Mouse (Mus musculus) small intestine, adult 2 months (tissue): ENCODE data around the gene Tmem214. TPM values are rescaled to one million over a fixed set of nuclear protein-coding genes. Genes with fewer than 3 reads are reported as not detected.

Experiments used
- H3K27ac ChIP-seq: fragments of 200-500 bp; 2 replicates; pipeline ENCODE4 v1.5.1; 2012; ENCODE audit warnings: low read depth, low read length, control low read depth, inconsistent platforms; ENCODE audit not compliant: insufficient read depth
- H3K27me3 ChIP-seq: fragments of 200-500 bp; 2 replicates; pipeline ENCODE4 v1.6.1; 2012; ENCODE audit warnings: mild to moderate bottlenecking, moderate library complexity, low read length, inconsistent platforms; ENCODE audit not compliant: control insufficient read depth, insufficient read depth
- H3K36me3 ChIP-seq: fragments of 200-500 bp; 2 replicates; pipeline ENCODE4 v1.6.1; 2012; ENCODE audit warnings: mild to moderate bottlenecking, low read length, control low read depth, inconsistent platforms; ENCODE audit not compliant: control insufficient read depth, insufficient read depth
- H3K4me1 ChIP-seq: fragments of 200-500 bp; 2 replicates; pipeline ENCODE4 v1.6.1; 2012; ENCODE audit warnings: low read length, inconsistent platforms, mixed read lengths; ENCODE audit not compliant: control insufficient read depth, insufficient read depth, insufficient read length
- H3K4me3 ChIP-seq: fragments of 200-500 bp; 2 replicates; pipeline ENCODE4 v1.5.1; 2012; ENCODE audit warnings: low read depth, mild to moderate bottlenecking, control low read depth, inconsistent platforms, low read length, moderate library complexity
- CTCF ChIP-seq: fragments of 200-500 bp; IDR thresholded peaks from 2 replicates; pipeline ENCODE4 v1.5.1; 2012; ENCODE audit warnings: low read depth, mild to moderate bottlenecking, control low read depth, inconsistent platforms, low read length, moderate library complexity, mixed read lengths; ENCODE audit not compliant: insufficient replicate concordance, insufficient read length; ENCODE audit errors: extremely low read depth
- POLR2A ChIP-seq: fragments of 200-500 bp; IDR thresholded peaks from 2 replicates; pipeline ENCODE4 v1.6.1; 2012; ENCODE audit warnings: low read depth, mild to moderate bottlenecking, control low read depth, inconsistent platforms, low read length, moderate library complexity
- WGBS: fragments of 180-500 bp; shearing (Covaris S2); methylation state at CpG from one replicate; pipeline ENCODE4 v1.1.7; 2018; 5-methylcytosine and 5-hydroxymethylcytosine counted together
- polyA plus RNA-seq: library from polyadenylated mRNA; depleted of rRNA; stranded (reverse); fragments of >200 nt; gene quantifications from 2 replicates; pipeline ENCODE4 v1.2.3, GENCODE M21; 2012

Gene Tmem214
- polyA plus RNA-seq, 1 experiment = 115 TPM

DNA sequence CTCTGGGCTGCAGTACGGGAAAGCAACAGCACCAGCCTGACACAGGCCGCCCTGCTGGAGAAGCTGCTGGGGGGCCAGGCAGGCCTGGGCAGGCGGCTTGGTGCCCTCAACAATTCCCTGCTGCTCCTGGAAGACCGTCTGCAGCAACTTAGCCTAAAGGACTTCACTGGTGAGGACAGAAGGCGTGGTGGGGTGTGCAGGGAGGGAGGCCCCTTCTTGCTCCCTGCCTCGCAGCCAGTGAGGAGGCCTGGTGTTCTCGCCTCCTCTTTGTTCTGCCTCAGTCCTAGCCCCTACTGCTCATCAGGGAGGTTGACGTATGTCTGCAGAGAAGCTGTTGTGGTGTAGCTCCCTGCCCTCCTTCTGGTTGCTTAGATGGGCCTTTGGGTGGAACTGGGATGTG is 50.9 kb downstream of the Tmem214 start:
- WGBS = 93% methylated on average over 8 of the region's 8 CpGs
- Histone ChIP-seq H3K27me3 (no peaks in the 10 kb centered on the region), H3K4me1 (peaks cover 10% of the 10 kb centered on the region), H3K36me3 (no peaks in the 10 kb centered on the region; the same call in 1 of the 2 replicates), H3K27ac (no peak overlapping the region), H3K4me3 (no peak overlapping the region)
- no peak for TF ChIP-seq CTCF
- TF ChIP-seq POLR2A = no peak

DNA sequence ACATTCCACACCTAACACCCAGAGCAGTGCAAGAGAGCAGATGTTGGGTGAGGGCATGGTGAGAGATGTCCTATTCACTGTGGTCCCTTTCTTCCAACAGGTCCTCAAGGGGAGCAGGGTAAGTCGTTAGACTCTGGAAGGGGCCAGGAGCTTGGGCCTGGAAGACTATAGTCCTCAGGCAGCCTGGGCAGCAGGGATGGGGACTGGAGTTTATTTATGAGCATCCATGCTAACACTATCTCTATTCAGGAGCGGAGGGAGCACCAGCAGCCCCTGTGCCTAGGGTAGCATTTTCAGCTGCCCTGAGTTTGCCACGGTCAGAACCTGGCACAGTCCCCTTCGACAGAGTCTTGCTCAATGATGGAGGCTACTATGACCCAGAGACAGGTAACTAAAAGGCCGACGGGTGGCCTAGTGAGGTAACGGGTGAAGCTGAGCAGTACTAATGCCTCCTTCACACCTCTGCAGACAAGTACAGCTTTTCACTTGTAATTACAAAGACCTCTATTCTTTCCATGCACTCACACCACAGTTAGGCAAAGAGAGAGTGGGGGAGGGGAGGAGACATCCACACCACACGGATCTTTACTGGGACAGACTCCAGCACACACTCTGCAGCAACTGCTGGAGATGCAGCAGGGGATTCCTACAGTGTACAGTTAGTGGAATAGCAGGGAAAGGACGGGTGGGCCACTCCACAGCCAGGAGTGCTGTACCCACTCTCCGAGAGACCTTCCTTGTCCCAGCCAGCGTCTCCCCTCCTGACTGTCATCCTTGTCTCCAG is 52.2 kb downstream of the Tmem214 start:
- Histone ChIP-seq H3K27me3 (no peaks in the 10 kb centered on the region), H3K4me3 (peak overlapping the region; percentile 59), H3K4me1 (peaks cover 22% of the 10 kb centered on the region), H3K27ac (peak overlapping the region; percentile 95), H3K36me3 (no peaks in the 10 kb centered on the region; the same call in 1 of the 2 replicates)
- 67% methylated on average over 11 of the region's 11 CpGs for WGBS
- no peak for TF ChIP-seq CTCF
- TF ChIP-seq POLR2A = no peak

DNA sequence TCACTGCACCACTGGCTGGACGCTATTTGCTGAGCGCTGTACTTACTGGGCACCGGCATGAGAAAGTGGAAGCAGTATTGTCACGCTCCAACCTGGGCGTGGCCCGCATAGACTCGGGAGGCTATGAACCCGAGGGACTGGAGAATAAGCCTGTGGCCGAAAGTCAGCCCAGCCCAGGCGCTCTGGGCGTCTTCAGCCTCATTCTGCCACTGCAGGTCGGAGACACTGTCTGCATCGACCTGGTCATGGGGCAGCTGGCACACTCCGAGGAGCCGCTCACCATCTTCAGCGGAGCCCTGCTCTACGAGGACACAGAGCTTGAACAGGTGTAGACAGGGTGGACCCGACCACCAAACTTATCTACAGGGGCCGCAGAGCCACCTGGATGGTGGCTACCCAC is 52.8 kb downstream of the Tmem214 start:
- WGBS = 28% methylated on average over 19 of the region's 19 CpGs
- Histone ChIP-seq H3K27me3 (no peaks in the 10 kb centered on the region), H3K4me1 (peaks cover 20% of the 10 kb centered on the region), H3K36me3 (no peaks in the 10 kb centered on the region; the same call in 1 of the 2 replicates), H3K27ac (peak overlapping the region; percentile 95), H3K4me3 (peak overlapping the region; percentile 59)
- TF ChIP-seq POLR2A (peak; percentile 68), CTCF (no peak)

DNA sequence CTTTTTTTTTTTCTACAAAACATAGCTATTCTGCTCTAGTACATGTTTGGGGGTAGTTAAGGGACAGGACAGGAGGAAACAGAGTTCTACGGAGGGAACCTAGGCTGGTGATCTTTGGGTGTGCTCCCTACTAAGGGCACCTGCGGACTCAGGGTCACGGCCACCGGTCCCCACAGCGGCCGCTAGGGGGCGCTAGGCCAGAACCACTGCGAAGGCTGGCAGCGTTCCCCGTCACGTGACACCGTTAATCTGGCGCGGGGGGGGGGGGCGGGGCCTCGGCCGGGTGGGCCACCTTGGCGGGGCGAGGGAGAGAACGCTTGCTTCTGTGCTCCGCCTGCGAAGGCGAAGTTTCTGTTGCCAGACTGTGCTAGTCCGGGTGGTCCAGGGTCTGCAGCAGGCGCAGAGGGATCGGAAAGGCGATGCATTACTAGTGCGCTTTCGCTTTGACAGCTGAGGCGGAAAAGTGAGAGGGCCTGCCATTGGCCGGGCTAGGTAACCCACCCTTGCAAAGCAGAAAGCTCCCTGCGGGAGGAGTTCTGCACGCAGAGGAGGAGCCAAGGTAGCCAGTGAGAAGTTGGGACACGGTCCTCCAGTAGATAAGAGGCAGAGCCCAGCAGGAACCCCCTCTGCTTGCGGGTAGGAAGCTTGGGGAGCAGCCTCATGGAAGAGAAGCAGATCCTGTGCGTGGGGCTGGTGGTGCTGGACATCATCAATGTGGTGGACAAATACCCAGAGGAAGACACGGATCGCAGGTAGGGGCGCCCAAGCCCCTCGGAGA is 53.6 kb downstream of the Tmem214 start, which contains the start of gene Khk:
Gene Khk (plus strand): TSS at position 176 of the 778 bp plus-strand sequence.
- Histone ChIP-seq H3K4me1 (peaks cover 28% of the 10 kb centered on the region), H3K4me3 (peak within 1 kb of the TSS; percentile 62), H3K36me3 (peaks cover 1% of the 10 kb centered on the region), H3K27ac (peak within 1 kb of the TSS; percentile 95), H3K27me3 (no peaks in the 10 kb centered on the region)
- TF ChIP-seq CTCF = peak; percentile 86
- TF ChIP-seq POLR2A = peak; percentile 93
- under 1% methylated on average over 40 of the region's 40 CpGs for WGBS

DNA sequence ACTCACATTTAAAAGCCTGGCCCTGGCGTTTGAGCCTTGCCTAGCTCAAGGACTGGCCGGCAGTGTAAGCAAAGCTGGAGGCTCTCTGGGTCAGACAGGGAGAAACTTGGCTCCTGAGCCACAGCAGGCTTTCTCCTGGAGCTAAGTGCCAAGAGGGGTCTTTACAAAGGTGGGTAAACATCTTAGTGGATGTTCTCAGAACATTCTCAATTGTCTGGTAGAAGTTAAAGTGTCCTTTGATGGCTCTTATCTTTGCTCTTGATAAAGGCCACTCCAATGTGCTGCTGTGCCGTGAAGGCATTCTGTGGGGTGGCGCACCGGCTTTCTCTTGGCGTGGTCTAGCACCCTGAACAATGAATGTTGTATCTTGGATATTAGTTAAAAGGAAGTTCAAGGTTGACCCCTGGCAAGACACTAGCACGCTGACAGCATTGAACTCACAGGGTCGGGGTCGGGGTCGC is 54.8 kb downstream of the Tmem214 start:
- Histone ChIP-seq H3K27ac (peak overlapping the region; percentile 63), H3K27me3 (no peaks in the 10 kb centered on the region), H3K4me1 (peaks cover 38% of the 10 kb centered on the region), H3K4me3 (peak overlapping the region; percentile 62), H3K36me3 (peaks cover 3% of the 10 kb centered on the region)
- no peak for TF ChIP-seq CTCF
- no peak for TF ChIP-seq POLR2A
- WGBS = 30% methylated on average over 10 of the region's 10 CpGs

GRCm38 (mm10) chr5:30923119-30923518 is 55.3 kb downstream of the Tmem214 start:
- Histone ChIP-seq H3K27me3 (no peaks in the 10 kb centered on the region), H3K36me3 (peaks cover 4% of the 10 kb centered on the region), H3K27ac (peak overlapping the region; percentile 31; the same call in 1 of the 2 replicates), H3K4me1 (peaks cover 42% of the 10 kb centered on the region), H3K4me3 (peak overlapping the region; percentile 62)
- no peak for TF ChIP-seq CTCF
- TF ChIP-seq POLR2A = no peak
- 76% methylated on average over 6 of the region's 6 CpGs for WGBS
